Comparison of ENCODE assay signal across 42 mouse cellular contexts in the genomic region with DNA sequence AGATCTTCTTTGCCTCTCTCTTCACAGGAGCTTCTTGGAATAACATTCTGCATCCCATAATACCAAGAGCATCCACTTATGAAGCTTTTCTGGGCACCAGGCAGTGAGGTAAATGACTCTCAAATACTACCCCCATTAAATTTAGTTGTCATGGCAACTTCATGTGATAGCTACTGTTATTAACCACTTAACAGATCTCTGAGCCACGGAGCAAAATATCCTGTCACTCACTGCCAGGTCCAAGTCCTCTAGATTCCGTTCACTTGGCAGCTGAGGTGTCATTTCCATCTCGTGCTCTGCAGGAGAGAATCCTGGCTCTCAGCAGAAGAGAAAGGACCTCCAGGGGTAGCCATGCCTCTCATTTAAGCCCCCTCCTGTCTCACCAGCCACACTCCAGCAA. TPM values are rescaled to one million over a fixed set of nuclear protein-coding genes. Genes with fewer than 3 reads are reported as not detected.
DNase-seq lines count a peak whose midpoint lies in the region; ATAC-seq and TF ChIP-seq lines count a peak whose summit lies in the region.
"Had no signal": no experiment of that assay in that cellular context is flagged by ENCODE, and none has a peak within 500 bp of the region (broad histone marks: within the 10 kb centered on the region; RNA-seq: fewer than 3 reads in every experiment).

No protein-coding gene starts in this region.

- H3K27ac ChIP-seq in forebrain, embryonic 13.5 days = peak overlapping the region; percentile 75
- no peak overlapping the region for H3K27ac ChIP-seq in forebrain, embryonic 11.5 days (ENCODE audit: low read depth, low read length)
- peak overlapping the region; percentile 44; the same call in 1 of the 2 replicates for H3K27ac ChIP-seq in midbrain, embryonic 13.5 days
- no peak overlapping the region for H3K27ac ChIP-seq in midbrain, embryonic 10.5 days (replicated peaks)
- H3K27ac ChIP-seq in forebrain, embryonic 15.5 days (replicated peaks) = peak overlapping the region; percentile 71
- no peak overlapping the region for H3K27ac ChIP-seq in midbrain, postnatal 0 days (ENCODE audit: low read depth, low read length)
- H3K27ac ChIP-seq: heart, embryonic 10.5 days; heart, embryonic 15.5 days; kidney, embryonic 15.5 days; liver, embryonic 14.5 days; macrophage; neural tube, embryonic 12.5 days; stomach, embryonic 15.5 days had no signal

- peaks cover 17% of the 10 kb centered on the region for H3K4me1 ChIP-seq in forebrain, embryonic 13.5 days
- no peaks in the 10 kb centered on the region for H3K4me1 ChIP-seq in forebrain, embryonic 11.5 days (replicated peaks; ENCODE audit: control insufficient read depth, insufficient read depth, low read length)
- H3K4me1 ChIP-seq in midbrain, embryonic 13.5 days (replicated peaks) = peaks cover 16% of the 10 kb centered on the region; the same call in 1 of the 2 replicates
- H3K4me1 ChIP-seq in midbrain, embryonic 10.5 days = no peaks in the 10 kb centered on the region
- H3K4me1 ChIP-seq in forebrain, embryonic 15.5 days = peaks cover 15% of the 10 kb centered on the region
- H3K4me1 ChIP-seq in midbrain, postnatal 0 days (ENCODE audit: insufficient read depth, low read length) = 0 out of 2 replicates have a peak, but pooled peaks cover 2% of the 10 kb centered on the region
- H3K4me1 ChIP-seq: heart, embryonic 10.5 days; heart, embryonic 15.5 days; kidney, embryonic 15.5 days; neural tube, embryonic 12.5 days; stomach, embryonic 15.5 days had no signal

- H3K4me2 ChIP-seq in forebrain, embryonic 13.5 days = no peak overlapping the region
- no peak overlapping the region for H3K4me2 ChIP-seq in forebrain, embryonic 11.5 days (ENCODE audit: low read depth, low read length, severe bottlenecking)
- H3K4me2 ChIP-seq in midbrain, embryonic 13.5 days (replicated peaks) = no peak overlapping the region
- no peak overlapping the region for H3K4me2 ChIP-seq in forebrain, embryonic 15.5 days (replicated peaks)
- no peak overlapping the region for H3K4me2 ChIP-seq in midbrain, postnatal 0 days (ENCODE audit: low read depth, low read length, poor library complexity, severe bottlenecking)
- H3K4me2 ChIP-seq: heart, embryonic 15.5 days; kidney, embryonic 15.5 days; neural tube, embryonic 12.5 days; stomach, embryonic 15.5 days had no signal

- no peak overlapping the region for H3K9ac ChIP-seq in forebrain, embryonic 13.5 days
- no peak overlapping the region for H3K9ac ChIP-seq in forebrain, embryonic 11.5 days (ENCODE audit: low read length)
- no peak overlapping the region for H3K9ac ChIP-seq in midbrain, embryonic 13.5 days (replicated peaks)
- no peak overlapping the region for H3K9ac ChIP-seq in forebrain, embryonic 15.5 days (replicated peaks)
- H3K9ac ChIP-seq in midbrain, postnatal 0 days (replicated peaks; ENCODE audit: low read length, poor library complexity, severe bottlenecking) = no peak overlapping the region
- H3K9ac ChIP-seq: heart, embryonic 15.5 days; kidney, embryonic 15.5 days; liver, embryonic 14.5 days; neural tube, embryonic 12.5 days; stomach, embryonic 15.5 days had no signal

- H3K36me3 ChIP-seq in forebrain, embryonic 13.5 days (ENCODE audit: poor library complexity, severe bottlenecking) = no peaks in the 10 kb centered on the region
- H3K36me3 ChIP-seq in forebrain, embryonic 11.5 days (ENCODE audit: control insufficient read depth, insufficient read depth, low read length) = no peaks in the 10 kb centered on the region
- H3K36me3 ChIP-seq in midbrain, embryonic 13.5 days = no peaks in the 10 kb centered on the region
- no peaks in the 10 kb centered on the region for H3K36me3 ChIP-seq in midbrain, embryonic 10.5 days
- no peaks in the 10 kb centered on the region for H3K36me3 ChIP-seq in forebrain, embryonic 15.5 days
- H3K36me3 ChIP-seq in midbrain, postnatal 0 days (ENCODE audit: insufficient read depth, low read length) = no peaks in the 10 kb centered on the region
- H3K36me3 ChIP-seq: G1E; heart, embryonic 10.5 days; heart, embryonic 15.5 days; kidney, embryonic 15.5 days; neural tube, embryonic 12.5 days; stomach, embryonic 15.5 days had no signal

- H3K27me3 ChIP-seq in forebrain, embryonic 13.5 days = no peaks in the 10 kb centered on the region
- no peaks in the 10 kb centered on the region for H3K27me3 ChIP-seq in forebrain, embryonic 11.5 days (ENCODE audit: control insufficient read depth, insufficient read depth, low read length)
- H3K27me3 ChIP-seq in midbrain, embryonic 13.5 days = no peaks in the 10 kb centered on the region
- H3K27me3 ChIP-seq in midbrain, embryonic 10.5 days (ENCODE audit: low read depth, poor library complexity, severe bottlenecking) = no peaks in the 10 kb centered on the region
- H3K27me3 ChIP-seq in forebrain, embryonic 15.5 days = no peaks in the 10 kb centered on the region
- no peaks in the 10 kb centered on the region for H3K27me3 ChIP-seq in midbrain, postnatal 0 days (ENCODE audit: insufficient read depth, low read length)
- H3K27me3 ChIP-seq: neural tube, embryonic 12.5 days; stomach, embryonic 15.5 days had no signal

- peak; percentile 73 for ATAC-seq in forebrain, embryonic 13.5 days
- ATAC-seq in forebrain, embryonic 11.5 days (replicated peaks; ENCODE audit: low FRiP score) = no peak
- no peak for ATAC-seq in midbrain, embryonic 13.5 days
- peak; percentile 60 for ATAC-seq in forebrain, embryonic 15.5 days (replicated peaks)
- no peak for ATAC-seq in midbrain, postnatal 0 days (ENCODE audit: low FRiP score)
- no peak for ATAC-seq in cerebellum, adult (ENCODE audit: insufficient number of reproducible peaks, low FRiP score, low TSS enrichment)
- ATAC-seq: Patski had no signal

- H3K4me3 ChIP-seq in forebrain, embryonic 13.5 days = no peak overlapping the region
- no peak overlapping the region for H3K4me3 ChIP-seq in forebrain, embryonic 11.5 days (ENCODE audit: low read depth, low read length)
- no peak overlapping the region for H3K4me3 ChIP-seq in midbrain, embryonic 13.5 days (replicated peaks)
- no peak overlapping the region for H3K4me3 ChIP-seq in midbrain, embryonic 10.5 days
- H3K4me3 ChIP-seq in forebrain, embryonic 15.5 days = no peak overlapping the region
- no peak overlapping the region for H3K4me3 ChIP-seq in midbrain, postnatal 0 days (ENCODE audit: low read depth, low read length)
- H3K4me3 ChIP-seq: erythroblast, embryonic 14.5 days; heart, embryonic 10.5 days; heart, embryonic 15.5 days; kidney, embryonic 15.5 days; neural tube, embryonic 12.5 days; stomach, embryonic 15.5 days had no signal

- H3K9me3 ChIP-seq in forebrain, embryonic 13.5 days (replicated peaks) = no peaks in the 10 kb centered on the region
- no peaks in the 10 kb centered on the region for H3K9me3 ChIP-seq in forebrain, embryonic 11.5 days (ENCODE audit: control insufficient read depth, low read length)
- no peaks in the 10 kb centered on the region for H3K9me3 ChIP-seq in midbrain, embryonic 13.5 days
- H3K9me3 ChIP-seq in midbrain, embryonic 10.5 days (replicated peaks) = no peaks in the 10 kb centered on the region
- H3K9me3 ChIP-seq in forebrain, embryonic 15.5 days = no peaks in the 10 kb centered on the region
- no peaks in the 10 kb centered on the region for H3K9me3 ChIP-seq in midbrain, postnatal 0 days (ENCODE audit: low read length)
- H3K9me3 ChIP-seq: heart, embryonic 10.5 days; heart, embryonic 15.5 days; kidney, embryonic 15.5 days; neural tube, embryonic 12.5 days; stomach, embryonic 15.5 days had no signal

- TF ChIP-seq CTCF in midbrain, postnatal 0 days (IDR thresholded peaks at IDR 0.05) = no peak

- no peak for DNase-seq in forebrain, embryonic 11.5 days (ENCODE audit: low spot score)
- DNase-seq in midbrain, embryonic 10.5 days (ENCODE audit: low spot score) = no peak
- DNase-seq in midbrain, postnatal 0 days (ENCODE audit: low spot score) = peak; percentile 54
- DNase-seq in kidney, adult 18-20 months = no peak
- DNase-seq: adrenal gland, postnatal 14 days; cerebellum, adult 2 months; cerebellum, postnatal 14 days; gastrocnemius, postnatal 25 days; heart, adult 11 months; kidney, adult 11 months; kidney, postnatal 25 days; liver; lung, adult 2 months; lung, postnatal 10 days; right cerebral cortex, postnatal 14 days had no signal

- 13% methylated on average over 3 of the region's 3 CpGs for WGBS in forebrain, embryonic 13.5 days
- 28% methylated on average over 3 of the region's 3 CpGs for WGBS in forebrain, embryonic 11.5 days
- whole genome bisulfite sequencing in midbrain, embryonic 13.5 days = 20% methylated on average over 3 of the region's 3 CpGs
- 38% methylated on average over 3 of the region's 3 CpGs for WGBS in midbrain, embryonic 10.5 days
- WGBS in forebrain, embryonic 15.5 days = 8% methylated on average over 3 of the region's 3 CpGs
- WGBS in midbrain, postnatal 0 days = 15% methylated on average over 3 of the region's 3 CpGs

RNA-seq across cellular contexts. Expression of gene Krt72, which starts 4.6 kb away (rescaled TPM):
- not detected in 2 replicates for polyA plus RNA-seq in forebrain, embryonic 13.5 days (2015; fragmentation: Nextera tagmentation; extraction: Ambion mirVana)
- polyA plus RNA-seq in forebrain, embryonic 11.5 days (2014; fragmentation: Nextera tagmentation; extraction: Ambion mirVana) = not detected in 2 replicates
- polyA plus RNA-seq in midbrain, embryonic 13.5 days (2015; fragmentation: Nextera tagmentation; extraction: Ambion mirVana) = not detected in 2 replicates
- polyA plus RNA-seq in midbrain, embryonic 10.5 days (2016; fragmentation: Nextera tagmentation; extraction: Ambion mirVana) = not detected in 2 replicates
- polyA plus RNA-seq in forebrain, embryonic 15.5 days (2015; fragmentation: Nextera tagmentation; extraction: Ambion mirVana) = not detected in 2 replicates
- total RNA-seq in midbrain, postnatal 0 days (2014; rRNA removed) = not detected in 2 replicates
- not detected in 2 replicates for polyA plus RNA-seq in midbrain, postnatal 0 days (2015; fragmentation: Nextera tagmentation; extraction: Ambion mirVana)
- total RNA-seq: adrenal gland, postnatal 14 days; G1E; gastrocnemius, adult 18-20 months; gastrocnemius, postnatal 25 days; heart, postnatal 25 days; layer of hippocampus, adult 18-20 months; layer of hippocampus, postnatal 10 days; left cerebral cortex, adult 18-20 months; left cerebral cortex, postnatal 14 days; megakaryocyte-erythroid progenitor cell, adult 5-6 weeks had no signal
- polyA plus RNA-seq: cerebellum, adult 2 months; cortical plate, adult 2 months; erythroblast, embryonic 14.5 days; G1E; heart, embryonic 10.5 days; heart, embryonic 15.5 days; kidney, embryonic 15.5 days; limb, embryonic 11.5 days; liver, embryonic 14.5 days; lung, adult 2 months; macrophage; neural tube, embryonic 12.5 days; Patski; small intestine, adult 2 months; stomach, embryonic 15.5 days; urinary bladder, adult 2 months had no signal

RNA-seq across cellular contexts. Expression of gene Krt73, which starts 11.3 kb away (rescaled TPM):
- 0.59 and 0.66 TPM in 2 replicates for polyA plus RNA-seq in forebrain, embryonic 13.5 days (2015; fragmentation: Nextera tagmentation; extraction: Ambion mirVana)
- polyA plus RNA-seq in forebrain, embryonic 11.5 days (2014; fragmentation: Nextera tagmentation; extraction: Ambion mirVana) = 0.12 TPM in 1 of 2 replicates, not detected in the other
- polyA plus RNA-seq in midbrain, embryonic 13.5 days (2015; fragmentation: Nextera tagmentation; extraction: Ambion mirVana) = 0.50 and 1.0 TPM in 2 replicates
- 0.07 TPM in 1 of 2 replicates, not detected in the other for polyA plus RNA-seq in midbrain, embryonic 10.5 days (2016; fragmentation: Nextera tagmentation; extraction: Ambion mirVana)
- 0.43 and 1.1 TPM in 2 replicates for polyA plus RNA-seq in forebrain, embryonic 15.5 days (2015; fragmentation: Nextera tagmentation; extraction: Ambion mirVana)
- total RNA-seq in midbrain, postnatal 0 days (2014; rRNA removed) = 1.3 TPM in 1 of 2 replicates, not detected in the other
- 0.36 and 0.39 TPM in 2 replicates for polyA plus RNA-seq in midbrain, postnatal 0 days (2015; fragmentation: Nextera tagmentation; extraction: Ambion mirVana)
- total RNA-seq: adrenal gland, postnatal 14 days; G1E; gastrocnemius, adult 18-20 months; gastrocnemius, postnatal 25 days; heart, postnatal 25 days; megakaryocyte-erythroid progenitor cell, adult 5-6 weeks had no signal
- polyA plus RNA-seq: erythroblast, embryonic 14.5 days; G1E; heart, embryonic 10.5 days; heart, embryonic 15.5 days; kidney, embryonic 15.5 days; limb, embryonic 11.5 days; liver, embryonic 14.5 days; lung, adult 2 months; macrophage; Patski; small intestine, adult 2 months; stomach, embryonic 15.5 days; urinary bladder, adult 2 months had no signal

RNA-seq across cellular contexts. Expression of gene Krt2, which starts 27.1 kb away (rescaled TPM):
- not detected in 2 replicates for polyA plus RNA-seq in forebrain, embryonic 13.5 days (2015; fragmentation: Nextera tagmentation; extraction: Ambion mirVana)
- not detected in 2 replicates for polyA plus RNA-seq in forebrain, embryonic 11.5 days (2014; fragmentation: Nextera tagmentation; extraction: Ambion mirVana)
- polyA plus RNA-seq in midbrain, embryonic 13.5 days (2015; fragmentation: Nextera tagmentation; extraction: Ambion mirVana) = not detected in 2 replicates
- not detected in 2 replicates for polyA plus RNA-seq in midbrain, embryonic 10.5 days (2016; fragmentation: Nextera tagmentation; extraction: Ambion mirVana)
- not detected in 2 replicates for polyA plus RNA-seq in forebrain, embryonic 15.5 days (2015; fragmentation: Nextera tagmentation; extraction: Ambion mirVana)
- not detected in 2 replicates for total RNA-seq in midbrain, postnatal 0 days (2014; rRNA removed)
- 0.12 TPM in 1 of 2 replicates, not detected in the other for polyA plus RNA-seq in midbrain, postnatal 0 days (2015; fragmentation: Nextera tagmentation; extraction: Ambion mirVana)
- total RNA-seq: adrenal gland, postnatal 14 days; G1E; gastrocnemius, adult 18-20 months; gastrocnemius, postnatal 25 days; heart, postnatal 25 days; megakaryocyte-erythroid progenitor cell, adult 5-6 weeks had no signal
- polyA plus RNA-seq: cerebellum, adult 2 months; embryonic facial prominence, embryonic 14.5 days; erythroblast, embryonic 14.5 days; G1E; heart, embryonic 10.5 days; heart, embryonic 15.5 days; kidney, embryonic 15.5 days; limb, embryonic 11.5 days; liver, embryonic 14.5 days; lung, adult 2 months; macrophage; neural tube, embryonic 12.5 days; Patski; small intestine, adult 2 months; stomach, embryonic 15.5 days; urinary bladder, adult 2 months had no signal

RNA-seq across cellular contexts. Expression of gene Krt71, which starts 48.0 kb away (rescaled TPM):
- not detected in 2 replicates for polyA plus RNA-seq in forebrain, embryonic 13.5 days (2015; fragmentation: Nextera tagmentation; extraction: Ambion mirVana)
- polyA plus RNA-seq in forebrain, embryonic 11.5 days (2014; fragmentation: Nextera tagmentation; extraction: Ambion mirVana) = not detected in 2 replicates
- polyA plus RNA-seq in midbrain, embryonic 13.5 days (2015; fragmentation: Nextera tagmentation; extraction: Ambion mirVana) = not detected in 2 replicates
- polyA plus RNA-seq in midbrain, embryonic 10.5 days (2016; fragmentation: Nextera tagmentation; extraction: Ambion mirVana) = not detected in 2 replicates
- polyA plus RNA-seq in forebrain, embryonic 15.5 days (2015; fragmentation: Nextera tagmentation; extraction: Ambion mirVana) = not detected in 2 replicates
- 2.8 TPM in 1 of 2 replicates, not detected in the other for total RNA-seq in midbrain, postnatal 0 days (2014; rRNA removed)
- polyA plus RNA-seq in midbrain, postnatal 0 days (2015; fragmentation: Nextera tagmentation; extraction: Ambion mirVana) = 0.25 and 0.27 TPM in 2 replicates
- total RNA-seq: adrenal gland, postnatal 14 days; G1E; gastrocnemius, postnatal 25 days; heart, postnatal 25 days; layer of hippocampus, adult 18-20 months; layer of hippocampus, postnatal 10 days; left cerebral cortex, adult 18-20 months; left cerebral cortex, postnatal 14 days; megakaryocyte-erythroid progenitor cell, adult 5-6 weeks had no signal
- polyA plus RNA-seq: cortical plate, adult 2 months; erythroblast, embryonic 14.5 days; frontal cortex, adult 2 months; G1E; heart, embryonic 10.5 days; heart, embryonic 15.5 days; kidney, embryonic 15.5 days; limb, embryonic 11.5 days; liver, embryonic 14.5 days; lung, adult 2 months; macrophage; neural tube, embryonic 12.5 days; Patski; small intestine, adult 2 months; stomach, embryonic 15.5 days; urinary bladder, adult 2 months had no signal

RNA-seq across cellular contexts. Expression of gene Krt1, which starts 59.7 kb away (rescaled TPM):
- 3.5 and 3.9 TPM in 2 replicates for polyA plus RNA-seq in forebrain, embryonic 13.5 days (2015; fragmentation: Nextera tagmentation; extraction: Ambion mirVana)
- 2.6 TPM in 2 replicates for polyA plus RNA-seq in forebrain, embryonic 11.5 days (2014; fragmentation: Nextera tagmentation; extraction: Ambion mirVana)
- 4.2 and 4.7 TPM in 2 replicates for polyA plus RNA-seq in midbrain, embryonic 13.5 days (2015; fragmentation: Nextera tagmentation; extraction: Ambion mirVana)
- polyA plus RNA-seq in midbrain, embryonic 10.5 days (2016; fragmentation: Nextera tagmentation; extraction: Ambion mirVana) = 1.1 and 1.2 TPM in 2 replicates
- polyA plus RNA-seq in forebrain, embryonic 15.5 days (2015; fragmentation: Nextera tagmentation; extraction: Ambion mirVana) = 8.4 and 8.6 TPM in 2 replicates
- total RNA-seq in midbrain, postnatal 0 days (2014; rRNA removed) = 18.3 and 45.5 TPM in 2 replicates
- 20.0 and 22.7 TPM in 2 replicates for polyA plus RNA-seq in midbrain, postnatal 0 days (2015; fragmentation: Nextera tagmentation; extraction: Ambion mirVana)
- total RNA-seq: gastrocnemius, adult 18-20 months; gastrocnemius, postnatal 25 days; heart, postnatal 25 days; megakaryocyte-erythroid progenitor cell, adult 5-6 weeks had no signal
- polyA plus RNA-seq: erythroblast, embryonic 14.5 days; G1E; macrophage; Patski; small intestine, adult 2 months had no signal

Comparison
In these comparisons a context has a peak if more than half of its experiments do, and no peak if none do; other contexts are left out.
1. ATAC-seq: peak in forebrain, embryonic 13.5 days (single experiment) and forebrain, embryonic 15.5 days (single experiment); none in forebrain, embryonic 11.5 days (single experiment), midbrain, embryonic 13.5 days (single experiment), midbrain, postnatal 0 days (single experiment) and cerebellum, adult (single experiment).
2. H3K27ac ChIP-seq: peak in forebrain, embryonic 13.5 days (single experiment), midbrain, embryonic 13.5 days (single experiment) and forebrain, embryonic 15.5 days (single experiment); none in forebrain, embryonic 11.5 days (single experiment), midbrain, embryonic 10.5 days (single experiment) and midbrain, postnatal 0 days (single experiment).